Mouse (Mus musculus): ENCODE measurements around the gene Dpy19l1. TPM values are rescaled to one million over a fixed set of nuclear protein-coding genes. Genes with fewer than 3 reads are reported as not detected.

Gene Dpy19l1
- polyA plus RNA-seq, 1 experiment from 2014 or later: 26.0 TPM

DNA sequence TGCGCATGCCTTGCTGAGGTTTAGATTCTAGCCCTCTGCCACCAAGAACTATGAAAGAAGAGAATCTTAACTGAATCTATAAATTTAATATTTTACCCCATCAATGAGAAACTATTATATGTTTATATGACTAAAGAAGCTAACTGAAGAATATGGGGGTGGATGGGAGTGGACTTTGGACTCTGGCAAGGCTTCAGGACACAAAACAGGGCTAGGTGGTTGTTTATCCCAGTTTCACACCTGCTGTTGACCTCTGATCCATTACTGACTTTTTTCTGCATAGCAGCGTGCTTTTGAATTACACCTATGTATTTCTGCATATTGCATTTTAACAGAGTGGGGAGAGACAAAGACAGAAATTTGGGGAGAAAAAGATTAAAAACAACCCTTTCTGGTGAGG is 124.1 kb downstream of the Dpy19l1 start:
- Histone ChIP-seq H3K27ac (ENCODE audit: low read depth, low read length) (no peak overlapping the region), H3K4me2 (no peak overlapping the region), H3K4me3 (ENCODE audit: low read depth, low read length) (no peak overlapping the region), H3K4me1 (replicated peaks; ENCODE audit: control insufficient read depth, insufficient read depth, low read length) (no peaks in the 10 kb centered on the region), H3K27me3 (replicated peaks; ENCODE audit: control insufficient read depth, insufficient read depth, low read length) (no peaks in the 10 kb centered on the region), H3K9ac (ENCODE audit: low read depth, low read length) (no peak overlapping the region), H3K36me3 (ENCODE audit: control insufficient read depth, insufficient read depth, low read length) (no peaks in the 10 kb centered on the region), H3K9me3 (ENCODE audit: control insufficient read depth, low read length) (no peaks in the 10 kb centered on the region)
- 82% methylated on average over 2 of the region's 2 CpGs for WGBS
- no peak for DNase-seq (ENCODE audit: low spot score)
- ATAC-seq (replicated peaks; ENCODE audit: low FRiP score): no peak

Other genes starting within 250 kb of the Dpy19l1 start
- gene Cypt4, start 122.1 kb upstream of the Dpy19l1 start, polyA plus RNA-seq (2014; fragmentation: Nextera tagmentation; extraction: Ambion mirVana): not detected in 2 replicates
- gene Dpy19l2, start 193.2 kb upstream of the Dpy19l1 start, polyA plus RNA-seq (2014; fragmentation: Nextera tagmentation; extraction: Ambion mirVana): 0.08 TPM in 2 replicates

Measured in liver, embryonic 11.5 days (tissue).